Mouse (Mus musculus): Measurements from ENCODE around the gene Myl9. TPM values are rescaled to one million over a fixed set of nuclear protein-coding genes. Genes with fewer than 3 reads are reported as not detected.

Gene Myl9
- polyA plus RNA-seq (2015; fragmentation: Nextera tagmentation; extraction: Ambion mirVana), result 126 and 205 TPM in 2 replicates

DNA sequence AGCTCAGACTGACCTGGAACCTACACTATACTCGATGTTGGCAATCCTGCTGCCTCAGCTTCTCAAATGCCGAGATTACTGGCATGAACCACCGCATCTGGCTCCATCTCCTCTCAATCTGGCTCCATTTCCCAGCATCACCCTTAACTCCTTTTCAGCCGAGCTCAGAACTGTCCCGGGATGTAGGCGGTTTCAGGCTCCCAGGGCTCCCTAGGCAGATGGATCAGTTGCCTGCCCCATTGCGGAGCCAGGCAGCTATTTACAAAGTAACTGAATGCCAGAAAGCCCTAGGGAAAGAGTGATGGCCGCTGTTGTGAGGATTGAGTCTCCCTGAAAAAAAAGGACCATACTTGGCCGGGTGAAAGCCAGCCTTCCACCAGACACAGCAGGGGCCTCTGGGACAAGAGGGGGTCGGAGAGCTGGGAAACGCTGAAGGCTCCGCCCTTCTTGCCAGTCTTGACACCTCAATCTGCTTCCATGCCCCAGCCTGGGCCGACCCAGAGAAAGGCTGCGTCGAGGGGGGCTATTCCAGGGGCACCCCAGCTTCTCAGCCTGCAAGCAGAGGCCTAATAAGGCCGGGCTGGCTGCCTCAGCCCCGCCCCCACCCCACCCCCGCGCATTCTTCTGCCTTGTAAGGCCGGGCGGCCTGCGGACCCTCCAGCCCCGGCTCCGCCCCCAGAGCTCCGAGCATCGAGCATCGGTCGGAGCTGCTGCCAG, at the start of gene Myl9:
Gene Myl9 (plus strand): TSS at position 683 of the 717 bp plus-strand sequence.

Other genes with a start within 250 kb of the Myl9 start
- 21.4 and 33.0 TPM in 2 replicates for gene Aar2, start 227.8 kb upstream of the Myl9 start, polyA plus RNA-seq (2015; fragmentation: Nextera tagmentation; extraction: Ambion mirVana)
- gene Dlgap4, start 161.7 kb upstream of the Myl9 start, polyA plus RNA-seq (2015; fragmentation: Nextera tagmentation; extraction: Ambion mirVana), result 56.1 and 59.9 TPM in 2 replicates
- gene Tgif2, start 64.6 kb downstream of the Myl9 start, polyA plus RNA-seq (2015; fragmentation: Nextera tagmentation; extraction: Ambion mirVana), result 16.9 and 17.8 TPM in 2 replicates
- gene 4930518I15Rik, start 82.5 kb downstream of the Myl9 start, polyA plus RNA-seq (2015; fragmentation: Nextera tagmentation; extraction: Ambion mirVana), result 2.6 and 4.5 TPM in 2 replicates
- gene Rab5if, start 87.7 kb downstream of the Myl9 start, polyA plus RNA-seq (2015; fragmentation: Nextera tagmentation; extraction: Ambion mirVana), result 268 and 407 TPM in 2 replicates
- gene Sla2, start 111.8 kb downstream of the Myl9 start, polyA plus RNA-seq (2015; fragmentation: Nextera tagmentation; extraction: Ambion mirVana), result 0.41 and 0.44 TPM in 2 replicates
- gene Ndrg3, start 216.6 kb downstream of the Myl9 start, polyA plus RNA-seq (2015; fragmentation: Nextera tagmentation; extraction: Ambion mirVana), result 34.1 and 34.3 TPM in 2 replicates
- 13.7 and 17.7 TPM in 2 replicates for gene Dsn1, start 231.7 kb downstream of the Myl9 start, polyA plus RNA-seq (2015; fragmentation: Nextera tagmentation; extraction: Ambion mirVana)